Mouse (Mus musculus) lung, adult 2 months (tissue): ENCODE data around the gene Gm45234. TPM values are rescaled to one million over a fixed set of nuclear protein-coding genes. Genes with fewer than 3 reads are reported as not detected.

Experiments used
- DNase-seq: peaks from one replicate; pipeline ENCODE4 v3.0.0; 2022
- H3K4me1 ChIP-seq: fragments of 200-500 bp; 2 replicates; pipeline ENCODE4 v1.6.1; 2011; ENCODE audit warnings: low read length; ENCODE audit not compliant: control insufficient read depth, insufficient read depth
- H3K4me3 ChIP-seq: fragments of 200-500 bp; replicated peaks from 2 replicates; pipeline ENCODE3; 2011; ENCODE audit warnings: low read depth, mild to moderate bottlenecking, control low read depth, low read length; ENCODE audit errors: extremely low read depth
- CTCF ChIP-seq: fragments of 200-500 bp; IDR thresholded peaks from 2 replicates; pipeline ENCODE4 v1.5.1; 2011; ENCODE audit warnings: mild to moderate bottlenecking, low read length, control low read depth; ENCODE audit not compliant: insufficient read depth
- POLR2A ChIP-seq: fragments of 200-500 bp; IDR thresholded peaks from 2 replicates; pipeline ENCODE4 v1.6.1; 2011; ENCODE audit warnings: low read depth, mild to moderate bottlenecking, control low read depth, low read length, borderline replicate concordance; ENCODE audit errors: extremely low read depth
- WGBS: fragments of 180-500 bp; shearing (Covaris S2); methylation state at CpG from one replicate; pipeline ENCODE4 v1.1.7; 2018; 5-methylcytosine and 5-hydroxymethylcytosine counted together
- polyA plus RNA-seq: library from polyadenylated mRNA; depleted of rRNA; stranded (reverse); fragments of >200 nt; gene quantifications from 2 replicates; pipeline ENCODE4 v1.2.3, GENCODE M21; 2012

Gm45234 gene
- polyA plus RNA-seq, 1 experiment, result 0.08 TPM

DNA sequence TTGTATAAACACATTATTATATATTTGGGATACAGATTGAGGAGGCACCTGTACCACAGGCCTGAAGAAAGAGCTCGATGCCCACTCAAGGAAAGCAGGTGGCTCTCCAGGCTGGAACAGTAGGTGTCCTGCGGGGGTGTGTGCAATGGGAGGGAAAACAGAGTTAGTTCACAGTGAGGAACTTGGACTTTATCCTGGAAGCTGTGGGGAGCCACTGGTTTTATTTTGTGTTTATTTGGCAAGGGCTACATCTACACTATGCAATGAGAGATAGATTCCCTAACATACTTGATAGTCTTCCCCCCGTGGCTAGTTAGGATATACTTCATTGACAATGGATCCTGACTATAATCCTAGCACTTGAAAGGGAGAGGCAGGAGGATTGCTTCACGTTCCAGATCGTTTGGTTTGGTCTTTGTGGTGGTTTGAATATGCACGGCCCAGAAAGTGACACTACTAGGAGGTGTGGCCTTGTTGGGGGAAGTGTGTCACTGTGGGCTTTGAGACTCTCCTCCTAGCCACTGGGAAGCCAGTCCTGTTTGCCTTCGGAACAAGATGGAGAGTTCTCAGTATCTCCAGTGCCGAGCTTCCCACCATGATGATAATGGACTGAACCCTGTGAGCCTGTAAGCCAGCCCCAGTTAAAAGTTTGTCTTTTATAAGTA is 31.1 kb upstream of the Gm45234 start:
- WGBS, result 46% methylated on average over 8 of the region's 8 CpGs
- no peak for DNase-seq
- Histone ChIP-seq H3K4me1 (no peaks in the 10 kb centered on the region), H3K4me3 (no peak overlapping the region)
- no peak for TF ChIP-seq POLR2A

DNA sequence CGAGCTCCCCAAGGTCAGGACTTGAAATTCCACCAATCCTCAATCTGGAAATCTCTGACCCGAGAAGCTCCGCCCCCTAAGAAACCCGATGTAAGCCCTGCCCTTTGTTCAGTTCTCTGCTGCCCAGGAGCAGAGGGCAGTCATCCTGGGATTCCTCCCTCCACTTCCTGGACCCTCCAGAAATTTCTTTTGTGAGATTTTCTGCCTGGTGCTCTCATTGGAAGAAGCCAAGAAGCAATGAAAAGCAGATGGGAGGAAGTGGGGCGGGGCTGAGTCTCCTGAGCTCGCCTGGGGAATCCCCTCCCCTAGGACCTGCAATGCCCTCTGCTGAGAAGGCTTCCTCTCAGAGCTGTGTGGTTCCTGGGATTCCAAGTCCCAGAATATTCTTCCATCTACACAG is 26.6 kb upstream of the Gm45234 start:
- Histone ChIP-seq H3K4me1 (peaks cover 3% of the 10 kb centered on the region; the same call in 1 of the 2 replicates), H3K4me3 (no peak overlapping the region)
- WGBS, result 16% methylated on average over 6 of the region's 6 CpGs
- DNase-seq, result peak; percentile 24
- TF ChIP-seq CTCF, result no peak
- TF ChIP-seq POLR2A, result no peak

DNA sequence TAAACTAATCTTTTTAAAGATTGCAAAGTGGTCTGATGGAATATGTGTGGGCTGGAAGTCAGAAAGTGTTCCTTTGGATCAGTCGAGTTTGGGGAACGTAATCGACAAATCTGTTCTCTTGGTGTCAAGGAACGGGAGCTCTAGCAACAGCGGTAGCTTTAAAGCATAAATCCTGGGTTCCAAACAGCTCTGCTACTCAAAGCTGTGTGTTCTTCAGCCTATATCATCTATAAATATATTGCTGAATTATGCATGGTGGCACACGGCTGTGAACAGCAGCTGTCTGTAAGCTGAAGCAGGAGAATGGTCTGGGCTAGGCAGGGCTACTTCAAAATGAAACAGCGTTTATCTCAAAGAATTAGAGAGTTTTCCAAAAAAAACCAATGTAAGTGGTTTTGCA is 25.1 kb upstream of the Gm45234 start:
- WGBS, result 84% methylated on average over 7 of the region's 7 CpGs
- TF ChIP-seq POLR2A, result no peak
- no peak for TF ChIP-seq CTCF
- Histone ChIP-seq H3K4me3 (no peak overlapping the region), H3K4me1 (peaks cover 3% of the 10 kb centered on the region; the same call in 1 of the 2 replicates)
- no peak for DNase-seq

DNA sequence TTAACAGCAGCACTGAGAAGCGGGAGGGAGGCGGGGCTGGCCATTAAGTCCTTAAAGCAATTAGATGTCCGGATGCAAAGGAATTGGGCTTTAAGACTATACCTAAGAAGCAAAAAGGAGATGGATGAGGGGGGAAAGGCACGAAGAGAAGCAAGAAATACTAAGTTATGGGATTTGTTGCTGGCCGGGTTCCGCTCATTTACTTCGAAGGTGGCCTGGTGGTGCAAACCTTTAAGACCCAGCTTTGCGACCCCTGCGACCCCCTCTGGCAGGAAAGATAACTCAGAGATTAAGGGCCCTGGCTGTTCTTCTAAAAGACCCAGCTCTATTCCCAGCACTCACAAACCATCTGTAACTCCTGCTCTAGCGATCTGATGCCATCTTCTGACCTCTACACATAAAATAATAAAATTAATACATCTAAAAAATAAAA is 24.2 kb upstream of the Gm45234 start:
- 14% methylated on average over 10 of the region's 10 CpGs for WGBS
- H3K4me3 ChIP-seq, result peak overlapping the region; percentile 52
- peaks cover 3% of the 10 kb centered on the region; the same call in 1 of the 2 replicates for H3K4me1 ChIP-seq
- no peak for DNase-seq
- TF ChIP-seq CTCF (no peak), POLR2A (no peak)

DNA sequence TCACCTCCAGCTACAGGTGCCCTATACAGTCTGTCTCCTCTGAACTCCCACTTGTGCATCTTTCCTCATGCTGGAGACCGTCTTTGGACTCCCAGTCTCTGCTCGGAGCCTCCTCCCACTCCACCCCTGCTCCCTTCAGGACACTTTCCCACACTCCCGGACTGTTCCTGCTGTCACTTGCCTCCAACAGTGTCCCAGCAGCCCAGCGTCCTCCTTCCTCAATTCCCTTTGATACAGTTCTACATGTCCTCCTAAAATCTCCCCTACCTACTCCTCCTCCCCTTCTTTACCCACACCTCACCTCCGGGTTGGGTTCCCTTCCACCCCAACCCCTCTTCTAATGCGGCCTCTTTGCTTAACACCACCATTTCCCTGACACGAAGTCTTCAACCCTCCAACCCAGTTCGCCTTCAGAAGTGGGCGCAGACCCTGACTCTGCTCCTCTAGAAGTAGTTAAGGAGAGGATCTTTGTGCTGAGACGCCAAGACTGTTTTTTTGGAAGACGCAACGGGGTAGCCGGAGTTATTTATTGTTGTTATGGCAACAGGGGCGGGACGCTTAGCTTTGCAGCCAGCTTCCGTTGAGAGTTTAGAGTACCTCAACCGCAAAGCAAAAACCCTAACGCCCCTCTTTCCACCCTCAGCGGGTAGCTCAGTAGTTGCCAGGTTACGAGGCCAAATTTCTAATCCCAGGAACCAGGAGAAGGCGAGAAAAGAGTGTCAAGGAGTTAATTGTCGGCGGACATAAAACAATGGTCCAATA is 23.6 kb upstream of the Gm45234 start, which contains the start of gene Lrrc23:
Gene Lrrc23 (minus strand): TSS at position 506 of the 762 bp plus-strand sequence.
- 1% methylated on average over 23 of the region's 23 CpGs for WGBS
- H3K4me1 ChIP-seq, result peaks cover 3% of the 10 kb centered on the region; the same call in 1 of the 2 replicates
- TF ChIP-seq POLR2A (no peak), CTCF (no peak)
- peak; percentile 51 for DNase-seq
- peak within 1 kb of the TSS; percentile 69 for H3K4me3 ChIP-seq

DNA sequence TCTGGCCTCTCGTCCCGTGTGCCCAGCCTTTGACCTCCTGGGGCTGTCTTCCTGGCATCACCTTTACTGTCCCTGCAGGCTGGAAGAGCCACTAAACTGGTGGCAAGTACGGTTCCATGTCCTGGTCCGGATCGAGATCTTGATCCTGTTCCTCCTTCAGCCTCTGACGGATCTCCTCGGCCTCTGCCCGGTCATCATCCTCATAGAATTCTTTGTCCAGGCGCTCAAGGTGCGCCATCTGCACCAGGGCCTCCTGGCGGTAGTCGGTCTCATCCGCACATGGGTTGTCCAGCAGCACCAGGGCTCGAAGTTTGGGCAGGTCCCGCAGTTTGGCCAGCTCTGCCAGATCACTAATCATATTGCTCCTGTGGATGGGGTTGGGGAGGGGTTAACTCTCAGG is 14.7 kb upstream of the Gm45234 start:
- WGBS, result 84% methylated on average over 15 of the region's 15 CpGs
- DNase-seq, result no peak
- H3K4me1 ChIP-seq, result no peaks in the 10 kb centered on the region
- TF ChIP-seq CTCF, result no peak
- no peak for TF ChIP-seq POLR2A
- no peak overlapping the region for H3K4me3 ChIP-seq

DNA sequence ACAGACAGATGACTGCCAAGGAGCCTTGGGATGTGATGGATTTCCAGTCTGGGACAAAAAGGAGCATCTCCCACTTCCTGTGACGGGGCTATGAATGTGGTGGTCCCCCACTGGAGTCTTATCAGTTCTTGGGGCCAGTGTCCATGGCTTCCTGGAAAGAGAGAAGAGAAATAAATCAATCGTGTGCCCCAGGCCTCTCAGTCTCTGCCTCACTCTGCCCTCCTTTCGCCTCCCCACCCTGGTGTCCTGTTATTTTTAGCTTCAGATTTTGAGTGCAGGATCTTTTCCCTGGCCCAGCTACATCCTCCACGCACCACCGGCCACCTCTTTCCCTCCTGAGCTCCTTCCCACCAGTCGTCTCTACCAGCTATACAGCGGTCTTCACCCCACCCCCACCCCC is 14.2 kb upstream of the Gm45234 start:
- 56% methylated on average over 7 of the region's 7 CpGs for WGBS
- no peak for DNase-seq
- Histone ChIP-seq H3K4me1 (no peaks in the 10 kb centered on the region), H3K4me3 (no peak overlapping the region)
- no peak for TF ChIP-seq POLR2A

DNA sequence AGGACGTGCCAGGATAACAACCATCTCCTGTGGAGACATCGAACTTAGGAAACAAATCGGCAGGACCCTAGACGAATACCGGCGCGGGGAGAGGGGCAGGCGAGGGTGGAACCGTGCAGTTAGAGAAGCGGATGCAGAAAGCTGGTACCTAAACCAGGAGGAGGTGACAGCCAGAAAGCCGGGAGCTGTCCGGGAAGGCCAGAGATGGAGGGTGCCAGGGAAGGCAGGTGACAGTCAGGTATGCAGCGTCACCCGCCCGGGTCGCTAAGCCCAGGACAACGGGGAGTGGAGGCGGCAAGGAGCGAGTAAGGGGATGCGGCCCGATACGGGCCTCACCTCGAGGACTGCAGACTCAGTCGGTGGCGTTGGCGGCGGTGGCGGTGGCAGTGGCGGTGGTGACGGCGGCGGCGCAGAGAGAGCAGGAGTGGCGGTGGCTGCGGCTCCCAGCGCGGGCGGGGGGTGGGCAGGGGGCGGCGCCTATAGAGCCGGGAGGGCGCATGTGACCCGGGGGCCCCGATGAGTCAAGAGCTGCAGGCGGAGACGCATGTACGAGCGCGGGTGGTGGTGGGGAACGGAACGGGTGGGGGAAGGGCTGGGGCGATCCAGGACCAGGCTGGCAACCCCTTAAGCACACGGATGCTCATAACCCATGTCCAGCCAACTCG is 13.4 kb upstream of the Gm45234 start, which contains the start of gene Eno2:
Gene Eno2 (minus strand): TSS at position 573 of the 665 bp plus-strand sequence.
- no peaks in the 10 kb centered on the region for H3K4me1 ChIP-seq
- H3K4me3 ChIP-seq, result peak within 1 kb of the TSS; percentile 29
- peak; percentile 29 for DNase-seq
- under 1% methylated on average over 54 of the region's 54 CpGs for WGBS
- no peak for TF ChIP-seq CTCF

DNA sequence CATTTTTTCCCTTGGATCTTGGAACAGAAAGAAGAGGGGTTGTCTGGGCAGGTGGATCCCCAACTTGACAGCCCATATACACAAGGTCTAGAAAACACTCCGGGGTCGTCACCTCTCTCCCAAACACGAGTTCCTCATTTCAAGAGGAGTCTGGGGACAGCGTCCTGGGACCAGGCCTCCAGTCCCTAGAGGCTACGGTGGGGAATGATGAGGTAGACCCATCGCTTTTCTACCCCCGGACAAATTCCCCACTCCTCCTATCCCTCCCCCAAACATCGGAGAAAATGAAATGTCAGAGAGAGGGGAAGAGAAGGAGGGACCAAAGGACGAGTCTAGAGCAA is 12.9 kb upstream of the Gm45234 start:
- DNase-seq, result no peak
- no peaks in the 10 kb centered on the region for H3K4me1 ChIP-seq
- 12% methylated on average over 9 of the region's 9 CpGs for WGBS
- TF ChIP-seq POLR2A, result no peak
- TF ChIP-seq CTCF, result no peak
- no peak overlapping the region for H3K4me3 ChIP-seq
